Mouse (Mus musculus) kidney, embryonic 16.5 days (tissue): ENCODE results near the gene Otop1. TPM values are rescaled to one million over a fixed set of nuclear protein-coding genes. Genes with fewer than 3 reads are reported as not detected.

Experiments
- ATAC-seq: fragments of 200-750 bp; cut with Nextera tagmentation; 2 replicates; pipeline ENCODE4 v1.8.0; 2017; ENCODE audit warnings: moderate TSS enrichment; ENCODE audit not compliant: low FRiP score, low TSS enrichment
- H3K27ac ChIP-seq: fragments of 300-500 bp; sonication (generic); 2 replicates; pipeline ENCODE4 v1.5.1; 2014; ENCODE audit warnings: low read length
- H3K27me3 ChIP-seq: fragments of 300-500 bp; sonication (generic); 2 replicates; pipeline ENCODE4 v1.6.1; 2014; ENCODE audit warnings: low read length, control low read depth, mixed read lengths; ENCODE audit not compliant: insufficient read depth
- H3K36me3 ChIP-seq: fragments of 300-500 bp; sonication (generic); 2 replicates; pipeline ENCODE4 v1.6.1; 2014; ENCODE audit warnings: low read length, control low read depth, mixed read lengths; ENCODE audit not compliant: insufficient read depth
- H3K4me1 ChIP-seq: fragments of 300-500 bp; sonication (generic); 2 replicates; pipeline ENCODE4 v1.6.1; 2014; ENCODE audit warnings: low read length, control low read depth, mixed read lengths; ENCODE audit not compliant: insufficient read depth
- H3K4me2 ChIP-seq: fragments of 300-500 bp; sonication (generic); replicated peaks from 2 replicates; pipeline ENCODE4 v1.6.1; 2014; ENCODE audit warnings: low read depth, low read length
- H3K4me3 ChIP-seq: fragments of 300-500 bp; sonication (generic); 2 replicates; pipeline ENCODE4 v1.5.1; 2014; ENCODE audit warnings: mild to moderate bottlenecking, low read length
- H3K9ac ChIP-seq: fragments of 300-500 bp; sonication (generic); replicated peaks from 2 replicates; pipeline ENCODE4 v1.6.1; 2014; ENCODE audit warnings: low read length
- H3K9me3 ChIP-seq: fragments of 300-500 bp; sonication (generic); 2 replicates; pipeline ENCODE4 v1.6.1; 2016; ENCODE audit warnings: low read length, control low read depth
- WGBS: fragments of 180-500 bp; shearing (Covaris S2); extraction: QIAGEN DNeasy Blood & Tissue Kit; methylation state at CpG from one replicate; pipeline ENCODE4 v1.1.7; 2014; 5-methylcytosine and 5-hydroxymethylcytosine counted together
- polyA plus RNA-seq: library from polyadenylated mRNA; unstranded; fragments of >200 nt; fragmentation: Nextera tagmentation; extraction: Ambion mirVana; gene quantifications from 2 replicates; pipeline ENCODE4 v1.2.1, GENCODE M21; 2015

The Otop1 gene
- polyA plus RNA-seq, 1 experiment from 2014 or later: not detected

DNA sequence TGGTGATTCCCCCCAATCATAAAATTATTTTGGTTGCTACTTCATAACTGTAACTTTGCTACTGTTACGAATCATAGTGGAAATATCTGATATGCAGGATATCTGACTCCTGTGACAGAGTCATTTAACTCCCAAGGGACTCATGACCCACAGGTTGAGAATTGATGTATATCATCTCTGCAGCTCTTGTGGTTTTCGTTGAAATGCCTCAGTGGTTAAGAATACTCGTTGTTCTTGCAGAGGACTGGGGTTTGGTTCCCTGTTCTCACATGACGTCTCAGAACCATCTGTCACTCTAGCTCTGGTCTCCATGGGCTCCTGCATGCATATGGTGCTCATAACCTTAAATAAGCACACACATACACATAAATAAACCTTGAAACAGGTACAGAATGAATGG lies 57.6 kb downstream of the Otop1 start:
- H3K27ac ChIP-seq: no peak overlapping the region
- H3K9me3 ChIP-seq: no peaks in the 10 kb centered on the region
- H3K4me3 ChIP-seq: no peak overlapping the region
- H3K27me3 ChIP-seq: no peaks in the 10 kb centered on the region
- no peak overlapping the region for H3K4me2 ChIP-seq
- ATAC-seq: no peak
- no peak overlapping the region for H3K9ac ChIP-seq
- WGBS: 53% methylated on average over 4 of the region's 4 CpGs
- no peaks in the 10 kb centered on the region for H3K36me3 ChIP-seq
- H3K4me1 ChIP-seq: no peaks in the 10 kb centered on the region

DNA sequence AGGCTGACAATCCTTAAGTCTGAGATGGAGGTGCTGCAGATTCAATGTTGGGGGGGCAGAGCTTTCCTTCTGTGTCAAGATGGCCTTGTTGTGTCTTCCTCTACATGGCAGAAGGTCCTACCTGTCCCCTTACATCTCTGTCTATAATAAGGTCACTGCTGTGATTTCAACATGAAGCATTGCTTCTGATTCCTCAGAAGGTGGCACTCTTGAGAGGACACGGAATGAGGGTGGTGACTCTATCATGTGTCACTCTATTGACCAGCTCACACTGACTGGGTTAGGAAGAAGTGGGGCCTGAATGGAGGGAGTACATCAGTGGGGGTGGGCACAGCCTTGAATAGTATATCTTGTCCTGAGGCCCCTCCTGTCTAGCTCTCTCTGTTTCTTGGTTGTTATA lies 58.8 kb downstream of the Otop1 start:
- Histone ChIP-seq H3K36me3 (no peaks in the 10 kb centered on the region), H3K27ac (no peak overlapping the region), H3K4me3 (no peak overlapping the region), H3K4me1 (no peaks in the 10 kb centered on the region), H3K27me3 (no peaks in the 10 kb centered on the region), H3K4me2 (no peak overlapping the region), H3K9me3 (no peaks in the 10 kb centered on the region), H3K9ac (no peak overlapping the region)
- ATAC-seq: no peak
- WGBS: 60% methylated on average over 1 of the region's 1 CpGs

DNA sequence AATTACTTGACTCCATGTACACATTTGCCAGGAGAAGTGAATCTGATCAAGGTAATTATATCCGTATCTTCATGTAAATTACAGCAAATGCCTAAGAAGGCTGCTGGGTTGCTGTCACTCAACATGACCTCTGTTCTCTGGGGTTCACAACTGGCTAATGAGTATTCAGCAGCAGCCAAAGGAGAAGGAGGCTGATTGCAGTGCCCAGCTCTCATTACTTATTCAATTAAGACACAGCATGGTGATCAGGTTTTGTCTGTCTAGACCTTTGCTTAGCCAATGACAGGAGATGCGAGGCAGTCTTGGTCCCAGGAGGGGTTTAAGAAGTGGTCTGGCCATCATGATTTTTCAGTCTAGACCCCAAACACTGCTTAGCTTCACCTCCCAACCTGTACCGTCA lies 67.3 kb downstream of the Otop1 start:
- WGBS: 69% methylated on average over 3 of the region's 3 CpGs
- no peaks in the 10 kb centered on the region for H3K4me1 ChIP-seq
- H3K36me3 ChIP-seq: no peaks in the 10 kb centered on the region
- H3K4me3 ChIP-seq: no peak overlapping the region
- H3K4me2 ChIP-seq: no peak overlapping the region
- H3K9ac ChIP-seq: no peak overlapping the region
- ATAC-seq: no peak
- no peaks in the 10 kb centered on the region for H3K9me3 ChIP-seq
- H3K27me3 ChIP-seq: no peaks in the 10 kb centered on the region
- no peak overlapping the region for H3K27ac ChIP-seq

GRCm38 (mm10) chr5:38346646-38347432 lies 71.1 kb downstream of the Otop1 start:
- Histone ChIP-seq H3K27ac (no peak overlapping the region), H3K36me3 (no peaks in the 10 kb centered on the region), H3K4me3 (no peak overlapping the region), H3K9ac (no peak overlapping the region), H3K9me3 (no peaks in the 10 kb centered on the region), H3K4me2 (no peak overlapping the region), H3K27me3 (no peaks in the 10 kb centered on the region), H3K4me1 (no peaks in the 10 kb centered on the region)
- WGBS: 32% methylated on average over 10 of the region's 10 CpGs
- no peak for ATAC-seq

GRCm38 (mm10) chr5:38350351-38350929 lies 74.7 kb downstream of the Otop1 start:
- Histone ChIP-seq H3K4me1 (no peaks in the 10 kb centered on the region), H3K27ac (no peak overlapping the region), H3K36me3 (no peaks in the 10 kb centered on the region), H3K9me3 (no peaks in the 10 kb centered on the region), H3K4me2 (no peak overlapping the region), H3K9ac (no peak overlapping the region), H3K4me3 (no peak overlapping the region), H3K27me3 (no peaks in the 10 kb centered on the region)
- 52% methylated on average over 5 of the region's 5 CpGs for WGBS
- ATAC-seq: no peak

Other genes with a start within 250 kb of the Otop1 start
- 48.2 and 54.5 TPM in 2 replicates for gene Stx18, start 237.2 kb upstream of the Otop1 start, polyA plus RNA-seq
- 67.7 and 69.7 TPM in 2 replicates for gene Nsg1, start 116.1 kb upstream of the Otop1 start, polyA plus RNA-seq
- 16.0 and 17.4 TPM in 2 replicates for gene Zbtb49, start 55.5 kb upstream of the Otop1 start, polyA plus RNA-seq
- gene Lyar, start 55.5 kb upstream of the Otop1 start, polyA plus RNA-seq: 82.1 and 92.7 TPM in 2 replicates
- gene Tmem128, start 15.8 kb upstream of the Otop1 start, polyA plus RNA-seq: 90.3 and 93.5 TPM in 2 replicates
- not detected in 2 replicates for gene Drd5, start 43.4 kb downstream of the Otop1 start, polyA plus RNA-seq
- gene Slc2a9, start 227.2 kb downstream of the Otop1 start, polyA plus RNA-seq: 1.8 and 2.4 TPM in 2 replicates